Mouse (Mus musculus): ENCODE data around the gene Amelx.

The Amelx gene

GRCm38 (mm10) chrX:169187100-169187499 lies at the start of gene Amelx:
Amelx (minus strand) TSS chrX:169187200.
- no peak for DNase-seq (ENCODE audit: low read depth, low spot score)

GRCm38 (mm10) chrX:169222357-169223062 lies 35.5 kb upstream of the Amelx start:
- DNase-seq (ENCODE audit: low read depth, low spot score), result no peak

- no peak for DNase-seq (ENCODE audit: low read depth, low spot score)
Observed at GRCm38 (mm10) chrX:169220064-169220463, 33.1 kb upstream of the Amelx start.

GRCm38 (mm10) chrX:169210019-169210418 lies 23.0 kb upstream of the Amelx start:
- DNase-seq (ENCODE audit: low read depth, low spot score), result no peak

- no peak for DNase-seq (ENCODE audit: low read depth, low spot score)
Observed at GRCm38 (mm10) chrX:169178634-169179033, 8.4 kb downstream of the Amelx start.

GRCm38 (mm10) chrX:169173796-169174195 lies 13.2 kb downstream of the Amelx start:
- DNase-seq (ENCODE audit: low read depth, low spot score), result no peak

- DNase-seq (ENCODE audit: low read depth, low spot score), result no peak
Observed at GRCm38 (mm10) chrX:169170981-169171380, 16.0 kb downstream of the Amelx start.

- no peak for DNase-seq (ENCODE audit: low read depth, low spot score)
Observed at GRCm38 (mm10) chrX:169158385-169158784, 28.6 kb downstream of the Amelx start.

- DNase-seq (ENCODE audit: low read depth, low spot score), result no peak
Observed at GRCm38 (mm10) chrX:169153805-169154204, 33.2 kb downstream of the Amelx start.

GRCm38 (mm10) chrX:169140467-169140866 lies 46.5 kb downstream of the Amelx start:
- no peak for DNase-seq (ENCODE audit: low read depth, low spot score)

- DNase-seq (ENCODE audit: low read depth, low spot score), result no peak
Observed at GRCm38 (mm10) chrX:169139758-169140157, 47.2 kb downstream of the Amelx start.
